Mouse (Mus musculus) bone marrow macrophage, adult 2 months (primary cell): ENCODE results near the gene Zswim7.

ENCODE experiments used
- CTCF ChIP-seq: IDR thresholded peaks from 2 replicates; pipeline ENCODE4 v1.5.1; 2012; ENCODE audit warnings: low read depth, mild to moderate bottlenecking, low read length, moderate library complexity
- POLR2A ChIP-seq: IDR thresholded peaks from 2 replicates; pipeline ENCODE4 v1.6.1; 2012; ENCODE audit warnings: mild to moderate bottlenecking, low read depth, low read length, borderline replicate concordance

- TF ChIP-seq POLR2A = no peak
- no peak for TF ChIP-seq CTCF
Observed at GRCm38 (mm10) chr11:62249266-62250037, 31.7 kb downstream of the Zswim7 start.
